Mouse (Mus musculus) cerebral cortex, adult 2 months (tissue): ENCODE data around the gene Tns3.

Experiments used
- WGBS: fragments of 180-500 bp; shearing (Covaris S2); methylation state at CpG from one replicate; pipeline ENCODE4 v1.1.7; 2018; 5-methylcytosine and 5-hydroxymethylcytosine counted together

Gene Tns3

DNA sequence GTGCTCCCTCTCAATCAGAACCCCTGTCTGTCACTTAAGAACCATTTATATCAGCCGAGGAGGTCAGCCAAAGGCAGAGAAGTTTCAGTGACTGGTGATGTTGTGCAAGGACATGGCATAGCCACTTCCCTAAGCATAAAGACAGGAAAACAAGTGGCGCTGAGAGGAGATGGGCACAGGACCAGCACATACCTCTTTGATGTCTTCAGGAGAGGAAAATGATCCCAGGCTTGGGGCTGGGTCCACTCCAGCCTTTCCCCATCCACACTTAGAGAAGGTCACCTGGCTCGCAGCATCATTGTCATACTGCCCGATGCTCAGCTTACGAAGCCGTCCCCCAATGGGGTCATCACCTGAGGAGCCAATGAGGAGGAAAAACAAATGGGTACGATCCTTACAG lies 185.0 kb downstream of the Tns3 start:
- 94% methylated on average over 7 of the region's 7 CpGs for WGBS

- 94% methylated on average over 5 of the region's 5 CpGs for WGBS
Measured at GRCm38 (mm10) chr11:8473616-8474015, 190.7 kb downstream of the Tns3 start.

DNA sequence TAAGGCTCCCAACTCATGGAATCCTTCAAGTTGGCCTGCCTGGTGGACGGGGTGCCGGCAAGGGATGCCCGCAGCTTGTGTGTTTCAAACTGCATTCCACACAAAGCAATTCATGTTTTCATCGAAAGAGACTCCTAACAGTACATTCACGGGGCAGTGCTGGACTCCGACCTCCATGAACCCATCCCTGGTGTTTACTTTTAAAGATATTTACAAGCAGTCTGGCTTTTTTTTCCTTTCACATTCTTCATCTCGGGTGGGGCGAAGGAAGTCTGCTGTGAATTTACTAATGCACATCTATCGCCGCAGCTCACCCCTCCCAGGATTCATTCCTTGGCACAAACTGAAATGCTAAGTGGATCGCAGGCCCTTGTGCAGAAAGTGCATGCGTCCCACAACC lies 191.9 kb downstream of the Tns3 start:
- WGBS = 90% methylated on average over 12 of the region's 12 CpGs

- 92% methylated on average over 3 of the region's 3 CpGs for WGBS
Measured at GRCm38 (mm10) chr11:8471535-8471934, 192.8 kb downstream of the Tns3 start.

- 79% methylated on average over 9 of the region's 9 CpGs for WGBS
Measured at GRCm38 (mm10) chr11:8469537-8469936, 194.8 kb downstream of the Tns3 start.

DNA sequence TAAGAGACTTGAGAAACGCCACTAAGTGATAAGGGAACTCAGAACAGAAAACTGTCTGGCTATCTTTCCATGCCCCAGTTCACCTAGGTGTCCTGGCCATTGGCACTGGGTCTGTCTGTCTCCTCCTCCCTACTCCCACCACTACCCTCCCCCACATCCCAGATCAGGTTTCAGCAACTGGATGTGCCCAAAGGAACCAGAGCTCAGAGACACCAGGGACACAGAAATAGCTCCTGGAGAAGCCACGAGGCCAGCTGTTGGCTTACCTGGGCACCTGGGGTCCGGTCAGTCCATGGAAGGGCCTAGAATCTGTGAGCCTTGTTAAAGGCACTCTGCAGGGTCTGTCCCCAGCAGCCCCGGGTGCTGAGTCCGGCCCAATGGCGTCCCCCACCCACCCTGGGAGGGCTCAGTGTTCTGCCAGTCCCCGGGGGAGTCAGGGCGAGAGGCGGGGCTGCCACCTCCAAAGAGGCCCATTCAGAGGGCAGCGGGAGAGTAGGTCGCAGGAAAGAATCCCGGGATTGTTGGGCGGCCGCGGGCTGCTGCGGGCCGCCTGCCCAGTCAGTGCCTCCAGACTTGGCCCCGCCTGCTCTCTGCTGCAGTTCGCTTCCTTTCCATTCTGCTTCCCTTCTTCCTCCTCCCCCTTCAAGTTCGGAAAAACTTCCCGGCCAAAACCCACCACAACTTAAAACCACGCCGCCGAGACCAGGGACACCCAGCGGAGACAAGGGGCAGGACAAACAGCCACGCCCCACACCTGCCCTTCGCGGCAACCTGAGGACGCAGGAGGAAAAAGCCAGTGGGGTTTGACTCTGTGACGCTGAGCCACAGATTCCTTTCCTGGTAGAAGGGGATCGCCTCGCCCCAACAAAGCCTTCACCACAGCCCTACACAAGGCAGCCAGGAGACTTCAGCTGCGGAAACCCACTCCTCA lies 195.9 kb downstream of the Tns3 start:
- 5% methylated on average over 33 of the region's 33 CpGs for WGBS

GRCm38 (mm10) chr11:8467403-8468160 lies 196.8 kb downstream of the Tns3 start:
- WGBS = 28% methylated on average over 13 of the region's 13 CpGs

DNA sequence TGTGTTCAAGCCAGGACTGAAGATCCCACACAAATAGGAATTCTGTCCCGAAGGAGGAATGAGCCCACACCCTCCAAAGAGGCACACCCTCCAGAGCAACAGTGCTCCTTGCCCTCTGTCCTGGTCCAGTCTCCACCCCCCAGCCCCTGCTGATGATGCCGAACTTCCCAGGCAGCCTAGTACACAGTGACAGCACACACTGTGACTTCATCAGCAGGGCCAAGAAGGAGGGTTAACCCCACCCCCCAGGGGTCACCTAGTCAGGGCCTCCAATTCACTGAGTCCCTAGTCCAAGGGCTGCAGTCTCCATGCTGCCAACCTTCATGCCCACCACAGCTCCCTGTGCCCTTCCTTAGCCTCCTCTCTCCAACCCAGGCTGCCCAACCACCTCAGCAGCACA lies 200.5 kb downstream of the Tns3 start:
- 64% methylated on average over 2 of the region's 2 CpGs for WGBS

GRCm38 (mm10) chr11:8462827-8463405 lies 201.4 kb downstream of the Tns3 start:
- 73% methylated on average over 3 of the region's 3 CpGs for WGBS

- 76% methylated on average over 4 of the region's 4 CpGs for WGBS
Measured at GRCm38 (mm10) chr11:8460835-8461234, 203.5 kb downstream of the Tns3 start.

- 30% methylated on average over 5 of the region's 5 CpGs for WGBS
Measured at GRCm38 (mm10) chr11:8457951-8458350, 206.4 kb downstream of the Tns3 start.

- 59% methylated on average over 9 of the region's 9 CpGs for WGBS
Measured at GRCm38 (mm10) chr11:8456586-8457285, 207.6 kb downstream of the Tns3 start.

DNA sequence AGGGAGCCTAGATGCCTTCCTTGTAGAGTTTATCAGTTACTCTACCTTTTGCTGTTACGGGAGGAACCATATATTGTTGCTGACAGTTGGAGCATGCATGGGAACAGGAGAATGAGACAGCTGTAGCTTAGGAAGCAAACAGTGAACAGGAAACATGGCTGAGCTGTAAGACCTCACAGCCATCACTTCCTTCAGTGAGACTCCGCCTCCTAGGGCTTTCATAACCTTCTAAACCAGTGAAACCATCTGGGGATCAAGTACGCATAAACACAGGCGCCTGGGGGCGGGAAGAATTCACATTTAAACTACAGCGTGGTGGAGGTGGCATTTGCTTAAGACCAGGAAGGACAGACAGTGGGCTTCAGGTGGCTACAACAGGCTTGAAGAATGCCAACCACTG lies 208.7 kb downstream of the Tns3 start:
- WGBS = 76% methylated on average over 6 of the region's 6 CpGs

DNA sequence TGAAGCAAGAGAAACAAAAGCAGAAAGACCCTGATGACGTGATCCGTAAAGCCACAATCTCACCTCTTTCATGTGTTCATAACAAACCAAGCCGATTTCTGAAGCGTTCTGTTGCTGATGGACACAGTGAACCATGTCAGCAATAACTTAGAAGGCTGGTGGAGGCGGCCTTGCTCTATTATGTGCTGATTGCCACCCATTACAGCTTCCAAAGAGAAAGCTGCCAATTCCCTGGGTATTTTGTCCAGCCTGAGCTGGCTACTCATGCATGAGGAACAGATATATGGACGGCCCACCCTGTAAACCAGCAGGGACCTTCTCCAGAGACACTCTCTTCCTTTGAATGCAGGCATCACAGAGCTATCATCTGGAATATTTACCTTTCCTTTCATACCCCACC lies 211.1 kb downstream of the Tns3 start:
- WGBS = 75% methylated on average over 6 of the region's 6 CpGs

DNA sequence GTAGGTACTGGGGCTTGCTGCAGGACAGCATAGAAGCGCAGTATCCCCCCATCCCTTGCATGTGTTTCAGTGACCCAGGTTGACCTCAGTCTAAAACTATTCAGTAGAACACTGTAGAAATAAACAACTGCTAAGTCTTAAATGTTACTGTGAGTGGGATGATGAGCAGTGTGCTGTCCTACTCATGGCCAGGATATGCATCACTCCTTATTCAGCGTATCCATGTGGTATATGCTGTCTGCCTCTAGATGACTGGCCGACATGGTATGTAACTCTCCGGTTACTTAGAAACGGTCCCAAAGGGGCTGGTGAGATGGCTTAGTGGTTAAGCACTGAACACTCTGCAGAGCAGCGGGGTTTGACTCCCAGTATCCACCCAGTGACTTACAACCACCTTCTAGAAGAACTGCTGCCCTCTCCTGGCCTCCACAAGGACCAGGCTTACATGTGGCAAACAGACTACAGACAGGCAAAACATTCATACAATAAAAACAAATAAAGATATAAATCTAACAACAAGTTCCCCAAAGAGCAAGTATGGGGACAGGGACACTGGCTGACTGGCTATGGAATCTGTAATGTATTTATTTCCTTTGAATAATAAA lies 212.6 kb downstream of the Tns3 start:
- 82% methylated on average over 6 of the region's 6 CpGs for WGBS

- 74% methylated on average over 4 of the region's 4 CpGs for WGBS
Measured at GRCm38 (mm10) chr11:8450540-8450939, 213.8 kb downstream of the Tns3 start.

GRCm38 (mm10) chr11:8445915-8446356 lies 218.4 kb downstream of the Tns3 start:
- 31% methylated on average over 8 of the region's 8 CpGs for WGBS

- WGBS = 79% methylated on average over 13 of the region's 13 CpGs
Measured at GRCm38 (mm10) chr11:8444759-8445422, 219.4 kb downstream of the Tns3 start.

DNA sequence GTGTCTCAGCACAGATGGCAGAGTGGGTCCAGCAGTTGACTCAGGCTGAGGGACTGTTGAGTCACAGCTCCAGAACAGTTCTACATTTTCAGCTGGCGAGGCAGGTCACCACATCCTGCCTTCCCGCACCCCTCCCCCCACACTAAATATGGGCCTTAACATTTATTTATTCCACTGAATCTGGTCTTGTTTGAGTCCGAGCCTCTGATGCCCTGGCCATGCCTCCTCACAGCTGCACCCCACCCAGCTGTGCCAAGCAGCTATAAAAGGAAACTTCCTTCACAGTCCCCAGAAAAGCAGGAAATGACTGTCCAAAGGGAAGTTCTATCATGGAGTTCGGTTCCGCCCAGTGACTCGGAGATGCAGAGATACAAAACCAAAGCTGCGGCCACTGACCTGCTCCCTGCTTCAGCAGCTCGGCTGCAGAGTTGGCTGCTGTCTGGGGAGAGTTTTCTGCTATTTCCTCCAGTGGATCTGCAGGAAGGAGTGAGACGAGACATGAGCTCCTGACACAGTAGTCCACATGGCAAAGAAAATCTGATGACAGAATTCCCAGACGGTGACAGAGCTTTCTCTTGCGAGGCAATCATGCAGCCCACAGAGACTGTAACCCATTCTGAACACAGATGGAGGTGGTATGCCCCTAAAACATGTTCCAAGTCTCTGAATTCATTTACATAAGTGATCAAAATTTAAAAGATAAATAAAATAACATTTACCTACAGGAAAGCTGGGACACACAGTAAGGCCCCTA lies 220.6 kb downstream of the Tns3 start:
- 50% methylated on average over 11 of the region's 11 CpGs for WGBS

- WGBS = 51% methylated on average over 2 of the region's 2 CpGs
Measured at GRCm38 (mm10) chr11:8440706-8441105, 223.6 kb downstream of the Tns3 start.
